Mouse (Mus musculus) hindbrain, postnatal 0 days (tissue): ENCODE measurements at regions not wholly inside any gene's neighbourhood (a gene's known extent, or its start where the extent isn't known, plus 50 kb on each side); places are given as distances from the start of the nearest gene placed in this dataset.

Experiments
- ATAC-seq: fragments of 200-750 bp; cut with Nextera tagmentation; 2 replicates; pipeline ENCODE4 v1.8.0; 2017; ENCODE audit warnings: mild to moderate bottlenecking, moderate TSS enrichment, moderate library complexity
- DNase-seq: peaks from one replicate; pipeline ENCODE4 v3.0.0-alpha.2; 2015; ENCODE audit warnings: low spot score
- H3K27ac ChIP-seq: fragments of 300-500 bp; sonication (generic); 2 replicates; pipeline ENCODE4 v1.5.1; 2014; ENCODE audit warnings: mild to moderate bottlenecking
- H3K27me3 ChIP-seq: fragments of 300-500 bp; sonication (generic); 2 replicates; pipeline ENCODE4 v1.6.1; 2014; ENCODE audit warnings: low read length, mixed read lengths; ENCODE audit not compliant: insufficient read depth
- H3K36me3 ChIP-seq: fragments of 300-500 bp; sonication (generic); 2 replicates; pipeline ENCODE4 v1.6.1; 2014; ENCODE audit warnings: low read length, mixed read lengths; ENCODE audit not compliant: insufficient read depth
- H3K4me1 ChIP-seq: fragments of 300-500 bp; sonication (generic); 2 replicates; pipeline ENCODE4 v1.6.1; 2014; ENCODE audit warnings: antibody characterized with exemption, low read length, mixed read lengths; ENCODE audit not compliant: insufficient read depth
- H3K4me2 ChIP-seq: fragments of 300-500 bp; sonication (generic); 2 replicates; pipeline ENCODE4 v1.6.1; 2014; ENCODE audit warnings: low read depth, mild to moderate bottlenecking, low read length, moderate library complexity, mixed read lengths
- H3K4me3 ChIP-seq: fragments of 300-500 bp; sonication (generic); 2 replicates; pipeline ENCODE4 v1.5.1; 2014; ENCODE audit warnings: low read length
- H3K9ac ChIP-seq: fragments of 300-500 bp; sonication (generic); replicated peaks from 2 replicates; pipeline ENCODE4 v1.6.1; 2014; ENCODE audit warnings: mild to moderate bottlenecking, low read length, moderate library complexity, mixed read lengths
- H3K9me3 ChIP-seq: fragments of 300-500 bp; sonication (generic); 2 replicates; pipeline ENCODE4 v1.6.1; 2016; ENCODE audit warnings: low read length, mixed read lengths
- CTCF ChIP-seq: IDR thresholded peaks from 2 replicates; pipeline ENCODE4 v1.5.1; 2016; ENCODE audit warnings: antibody characterized with exemption, control low read depth, low read depth
- WGBS: fragments of 180-500 bp; shearing (Covaris S2); extraction: QIAGEN DNeasy Blood & Tissue Kit; methylation state at CpG from one replicate; pipeline ENCODE4 v1.1.7; 2014; 5-methylcytosine and 5-hydroxymethylcytosine counted together

GRCm38 (mm10) chr19:56199401-56200150 is 87.4 kb upstream of the Habp2 start:
- no peak for ATAC-seq
- no peak overlapping the region for H3K4me2 ChIP-seq

GRCm38 (mm10) chr19:56201007-56201682 is 85.8 kb upstream of the Habp2 start:
- Histone ChIP-seq H3K9me3 (no peaks in the 10 kb centered on the region), H3K4me1 (no peaks in the 10 kb centered on the region), H3K36me3 (no peaks in the 10 kb centered on the region), H3K27ac (no peak overlapping the region), H3K9ac (no peak overlapping the region), H3K4me3 (no peak overlapping the region), H3K27me3 (no peaks in the 10 kb centered on the region), H3K4me2 (no peak overlapping the region)
- peak; percentile 64 for TF ChIP-seq CTCF
- peak; percentile 31 for DNase-seq
- ATAC-seq = no peak
- 86% methylated on average over 9 of the region's 9 CpGs for WGBS

More at GRCm38 (mm10) chr19:56199401-56200150, 87.4 kb upstream of the Habp2 start:
- Histone ChIP-seq H3K4me1 (no peaks in the 10 kb centered on the region), H3K9me3 (no peaks in the 10 kb centered on the region), H3K27ac (no peak overlapping the region), H3K9ac (no peak overlapping the region), H3K36me3 (no peaks in the 10 kb centered on the region), H3K4me3 (no peak overlapping the region), H3K27me3 (no peaks in the 10 kb centered on the region)
- DNase-seq = no peak
- TF ChIP-seq CTCF = no peak
- WGBS = 64% methylated on average over 14 of the region's 14 CpGs

GRCm38 (mm10) chr19:56201738-56202480 is 85.0 kb upstream of the Habp2 start:
- Histone ChIP-seq H3K4me3 (no peak overlapping the region), H3K9me3 (no peaks in the 10 kb centered on the region), H3K4me1 (no peaks in the 10 kb centered on the region), H3K27me3 (no peaks in the 10 kb centered on the region), H3K36me3 (no peaks in the 10 kb centered on the region), H3K4me2 (no peak overlapping the region), H3K27ac (no peak overlapping the region), H3K9ac (no peak overlapping the region)
- DNase-seq (peak; percentile 68), ATAC-seq (peak; percentile 71; the same call in 1 of the 2 replicates)
- TF ChIP-seq CTCF = peak; percentile 73

GRCm38 (mm10) chr19:56202481-56203130 is 84.3 kb upstream of the Habp2 start:
- H3K9me3 ChIP-seq = no peaks in the 10 kb centered on the region
- H3K4me1 ChIP-seq = no peaks in the 10 kb centered on the region
- H3K9ac ChIP-seq = no peak overlapping the region
- ATAC-seq = no peak
- H3K27me3 ChIP-seq = no peaks in the 10 kb centered on the region
- H3K27ac ChIP-seq = no peak overlapping the region
- TF ChIP-seq CTCF = no peak
- no peak for DNase-seq
- no peak overlapping the region for H3K4me3 ChIP-seq
- no peaks in the 10 kb centered on the region for H3K36me3 ChIP-seq
- 69% methylated on average over 9 of the region's 9 CpGs for WGBS
- H3K4me2 ChIP-seq = no peak overlapping the region

- Histone ChIP-seq H3K4me3 (no peak overlapping the region), H3K9ac (no peak overlapping the region), H3K4me2 (no peak overlapping the region), H3K36me3 (no peaks in the 10 kb centered on the region), H3K9me3 (no peaks in the 10 kb centered on the region), H3K27me3 (no peaks in the 10 kb centered on the region), H3K4me1 (no peaks in the 10 kb centered on the region; the same call in 1 of the 2 replicates), H3K27ac (no peak overlapping the region)
- no peak for TF ChIP-seq CTCF
- WGBS = 85% methylated on average over 6 of the region's 6 CpGs
- DNase-seq (no peak), ATAC-seq (no peak)
Measured at GRCm38 (mm10) chr19:56218536-56218935, 68.4 kb upstream of the Habp2 start.

- Histone ChIP-seq H3K27ac (no peak overlapping the region), H3K4me3 (no peak overlapping the region), H3K9me3 (no peaks in the 10 kb centered on the region), H3K4me1 (no peaks in the 10 kb centered on the region), H3K4me2 (no peak overlapping the region), H3K9ac (no peak overlapping the region), H3K36me3 (no peaks in the 10 kb centered on the region), H3K27me3 (no peaks in the 10 kb centered on the region)
- 33% methylated on average over 15 of the region's 15 CpGs for WGBS
- TF ChIP-seq CTCF = no peak
- DNase-seq = peak; percentile 29
- 0 out of 2 replicates have a peak, but pooled peaks have one; percentile 15 for ATAC-seq
Measured at GRCm38 (mm10) chr19:56220724-56221407, 66.1 kb upstream of the Habp2 start.
